Mouse (Mus musculus): ENCODE measurements around the gene Fer1l5.

Gene Fer1l5

GRCm38 (mm10) chr1:36432999-36433398, 60.9 kb downstream of the Fer1l5 start:
- DNase-seq (ENCODE audit: low spot score in 2 of 2), result no peak

GRCm38 (mm10) chr1:36433616-36434015, 61.5 kb downstream of the Fer1l5 start:
- no peak for DNase-seq (ENCODE audit: low spot score in 2 of 2)

GRCm38 (mm10) chr1:36435071-36435470, 63.0 kb downstream of the Fer1l5 start:
- DNase-seq (ENCODE audit: low spot score in 2 of 2), result no peak

GRCm38 (mm10) chr1:36436515-36436914, 64.4 kb downstream of the Fer1l5 start:
- no peak for DNase-seq (ENCODE audit: low spot score in 2 of 2)

- DNase-seq (ENCODE audit: low spot score in 2 of 2), result no peak
Observed at GRCm38 (mm10) chr1:36437223-36437622, 65.1 kb downstream of the Fer1l5 start.

GRCm38 (mm10) chr1:36441101-36441500, 69.0 kb downstream of the Fer1l5 start:
- DNase-seq (ENCODE audit: low spot score in 2 of 2), result no peak

- peak; percentile 92 to 94 for DNase-seq (ENCODE audit: low spot score in 2 of 2)
Observed at GRCm38 (mm10) chr1:36444471-36445464, 72.7 kb downstream of the Fer1l5 start, which contains the start of gene Lman2l. Lman2l (minus strand) TSS chr1:36445271.

- no peak for DNase-seq (ENCODE audit: low spot score in 2 of 2)
Observed at GRCm38 (mm10) chr1:36445508-36445907, 73.4 kb downstream of the Fer1l5 start.

GRCm38 (mm10) chr1:36446106-36446824, 74.2 kb downstream of the Fer1l5 start:
- no peak for DNase-seq (ENCODE audit: low spot score in 2 of 2)

- DNase-seq (ENCODE audit: low spot score in 2 of 2), result no peak
Observed at GRCm38 (mm10) chr1:36446841-36447240, 74.8 kb downstream of the Fer1l5 start.

GRCm38 (mm10) chr1:36454055-36454815, 82.1 kb downstream of the Fer1l5 start:
- DNase-seq (ENCODE audit: low spot score in 2 of 2), result no peak

GRCm38 (mm10) chr1:36457388-36458014, 85.4 kb downstream of the Fer1l5 start:
- DNase-seq (ENCODE audit: low spot score in 2 of 2), result no peak

- DNase-seq (ENCODE audit: low spot score in 2 of 2), result no peak
Observed at GRCm38 (mm10) chr1:36458169-36458568, 86.1 kb downstream of the Fer1l5 start.

GRCm38 (mm10) chr1:36461829-36462228, 89.7 kb downstream of the Fer1l5 start:
- peak in 1 of 2 experiments; percentile 16 for DNase-seq (ENCODE audit: low spot score in 2 of 2)

- no peak for DNase-seq (ENCODE audit: low spot score in 2 of 2)
Observed at GRCm38 (mm10) chr1:36465641-36466160, 93.6 kb downstream of the Fer1l5 start.

GRCm38 (mm10) chr1:36467446-36467845, 95.4 kb downstream of the Fer1l5 start:
- no peak for DNase-seq (ENCODE audit: low spot score in 2 of 2)

- DNase-seq (ENCODE audit: low spot score in 2 of 2), result no peak
Observed at GRCm38 (mm10) chr1:36469811-36470444, 97.8 kb downstream of the Fer1l5 start.

- DNase-seq (ENCODE audit: low spot score in 2 of 2), result peak; percentile 76 to 82
Observed at GRCm38 (mm10) chr1:36471181-36472105, 99.4 kb downstream of the Fer1l5 start, which contains the start of gene Cnnm4. Cnnm4 (plus strand) TSS chr1:36471620.

All from natural killer cell, adult 2 months (primary cell).